Mouse (Mus musculus) heart, postnatal 0 days (tissue): ENCODE measurements around the gene Fam229b. TPM values are rescaled to one million over a fixed set of nuclear protein-coding genes. Genes with fewer than 3 reads are reported as not detected.

ENCODE experiments used
- ATAC-seq: fragments of 200-750 bp; cut with Nextera tagmentation; 2 replicates; pipeline ENCODE4 v1.8.0; 2017; ENCODE audit warnings: low read depth, moderate number of reproducible peaks, moderate library complexity; ENCODE audit not compliant: insufficient read depth
- DNase-seq: peaks from one replicate; pipeline ENCODE4 v3.0.0-alpha.2; 2016; ENCODE audit warnings: low spot score
- H3K27ac ChIP-seq: fragments of 300-500 bp; sonication (generic); 2 replicates; pipeline ENCODE4 v1.5.1; 2014; ENCODE audit warnings: low read depth, mild to moderate bottlenecking
- H3K27me3 ChIP-seq: fragments of 300-500 bp; sonication (generic); 2 replicates; pipeline ENCODE4 v1.6.1; 2014; ENCODE audit warnings: low read length, mixed read lengths; ENCODE audit not compliant: control insufficient read depth, insufficient read depth
- H3K36me3 ChIP-seq: fragments of 300-500 bp; sonication (generic); replicated peaks from 2 replicates; pipeline ENCODE4 v1.6.1; 2014; ENCODE audit warnings: low read length, mixed read lengths; ENCODE audit not compliant: control insufficient read depth, insufficient read depth
- H3K4me1 ChIP-seq: fragments of 300-500 bp; sonication (generic); 2 replicates; pipeline ENCODE4 v1.6.1; 2014; ENCODE audit warnings: antibody characterized with exemption; ENCODE audit not compliant: control insufficient read depth, insufficient read depth
- H3K4me2 ChIP-seq: fragments of 300-500 bp; sonication (generic); 2 replicates; pipeline ENCODE4 v1.6.1; 2014; ENCODE audit warnings: low read depth, mild to moderate bottlenecking, low read length, moderate library complexity
- H3K4me3 ChIP-seq: fragments of 300-500 bp; sonication (generic); 2 replicates; pipeline ENCODE4 v1.5.1; 2014; ENCODE audit warnings: low read depth, low read length
- H3K9ac ChIP-seq: fragments of 300-500 bp; sonication (generic); replicated peaks from 2 replicates; pipeline ENCODE4 v1.6.1; 2014; ENCODE audit warnings: low read depth, low read length, mixed read lengths
- H3K9me3 ChIP-seq: fragments of 300-500 bp; sonication (generic); replicated peaks from 2 replicates; pipeline ENCODE4 v1.6.1; 2016; ENCODE audit warnings: low read length; ENCODE audit not compliant: control insufficient read depth
- CTCF ChIP-seq: IDR thresholded peaks from 2 replicates; pipeline ENCODE4 v1.5.1; 2016; ENCODE audit warnings: antibody characterized with exemption, control low read depth, low read depth
- EP300 ChIP-seq: IDR thresholded peaks from 2 replicates; pipeline ENCODE4 v1.6.1; 2016; ENCODE audit warnings: antibody characterized with exemption, low read depth
- WGBS: fragments of 180-500 bp; shearing (Covaris S2); extraction: QIAGEN DNeasy Blood & Tissue Kit; methylation state at CpG from one replicate; pipeline ENCODE4 v1.1.7; 2014; 5-methylcytosine and 5-hydroxymethylcytosine counted together
- polyA plus RNA-seq: library from polyadenylated mRNA; unstranded; fragments of >200 nt; fragmentation: Nextera tagmentation; extraction: Ambion mirVana; gene quantifications from 2 replicates; pipeline ENCODE4 v1.2.1, GENCODE M21; 2015
- total RNA-seq: library from RNA; depleted of rRNA; stranded (reverse); fragments of >200 nt; gene quantifications from 2 replicates; pipeline ENCODE4 v1.2.3, GENCODE M21; 2014; ENCODE audit warnings: low replicate concordance

The Fam229b gene
- total and polyA plus RNA-seq, 2 experiments from 2014 or later: 5.2 to 14.8 TPM

DNA sequence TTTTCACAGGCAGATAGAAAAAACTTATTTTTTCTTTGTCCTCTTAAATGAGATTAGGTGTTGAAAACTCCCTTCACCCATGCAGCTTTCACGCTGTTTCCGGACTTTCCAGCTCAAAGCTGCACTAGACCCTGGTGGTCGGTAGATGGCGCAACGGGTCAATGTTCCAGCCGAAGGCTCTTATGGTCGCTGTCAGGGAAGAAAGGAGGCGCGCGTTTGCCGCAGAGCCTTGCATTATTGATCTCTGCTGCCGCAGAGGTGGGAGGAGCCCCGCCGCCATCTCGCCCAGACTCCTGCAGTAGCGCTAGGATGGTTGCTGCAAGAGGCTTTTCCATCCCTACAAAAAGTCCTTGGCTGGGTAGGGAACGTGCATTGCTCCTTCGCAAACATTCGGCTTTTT lies 37.4 kb upstream of the Fam229b start:
- peak overlapping the region; percentile 63 for H3K4me3 ChIP-seq
- no peaks in the 10 kb centered on the region for H3K36me3 ChIP-seq
- 0% methylated on average over 19 of the region's 19 CpGs for WGBS
- no peaks in the 10 kb centered on the region for H3K9me3 ChIP-seq
- H3K9ac ChIP-seq: peak overlapping the region; percentile 43; the same call in 1 of the 2 replicates
- DNase-seq: peak; percentile 87
- H3K27ac ChIP-seq: peak overlapping the region; percentile 76
- peak; percentile 99 for TF ChIP-seq CTCF
- no peak for TF ChIP-seq EP300
- peak; percentile 78 for ATAC-seq
- H3K4me2 ChIP-seq: peak overlapping the region; percentile 94
- no peaks in the 10 kb centered on the region for H3K27me3 ChIP-seq
- 0 out of 2 replicates have a peak, but pooled peaks cover 3% of the 10 kb centered on the region for H3K4me1 ChIP-seq

DNA sequence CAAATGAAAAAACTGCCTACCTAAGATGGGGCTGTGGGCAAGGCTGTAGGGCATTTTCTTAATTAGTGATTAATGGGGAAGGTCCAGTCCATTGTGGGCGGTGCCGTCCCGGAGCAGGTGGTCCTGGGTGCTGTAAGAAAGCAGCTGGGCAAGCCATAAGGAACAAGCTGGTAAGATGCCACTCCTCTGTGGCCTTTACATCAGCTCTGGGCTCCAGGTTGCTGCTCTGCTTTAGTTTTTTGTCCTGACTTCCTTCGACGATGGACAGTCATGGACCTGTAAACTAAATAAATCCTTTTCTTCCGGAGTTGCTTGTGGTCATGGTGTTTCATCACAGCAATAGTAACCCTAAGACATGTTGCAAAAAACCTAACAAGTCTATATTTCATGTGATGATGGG lies 37.0 kb upstream of the Fam229b start:
- Histone ChIP-seq H3K36me3 (no peaks in the 10 kb centered on the region), H3K4me3 (no peak overlapping the region), H3K27me3 (no peaks in the 10 kb centered on the region), H3K27ac (no peak overlapping the region), H3K4me2 (peak overlapping the region; percentile 94; the same call in 1 of the 2 replicates), H3K9me3 (no peaks in the 10 kb centered on the region), H3K9ac (no peak overlapping the region), H3K4me1 (0 out of 2 replicates have a peak, but pooled peaks cover 3% of the 10 kb centered on the region)
- WGBS: 17% methylated on average over 6 of the region's 6 CpGs
- no peak for DNase-seq
- no peak for TF ChIP-seq EP300
- TF ChIP-seq CTCF: no peak
- no peak for ATAC-seq

DNA sequence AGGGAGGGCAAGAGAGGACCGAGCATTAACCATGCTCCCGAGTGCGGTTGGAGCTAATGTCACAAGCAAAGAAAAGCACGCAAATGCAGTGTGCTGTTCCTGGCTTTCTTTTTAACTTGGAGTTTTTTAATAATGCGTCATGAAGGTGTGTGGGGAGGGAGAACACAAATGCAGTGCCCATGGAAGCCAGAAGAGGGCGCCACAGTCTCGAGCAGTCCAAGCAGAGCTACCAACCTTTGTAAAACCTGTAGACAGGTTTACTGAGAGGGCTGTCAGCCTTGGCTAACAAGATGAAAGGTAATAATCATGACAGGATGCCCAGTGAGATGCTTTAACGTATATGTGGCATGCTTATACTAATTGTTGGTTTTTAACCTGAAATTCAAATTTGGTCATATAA lies 36.5 kb upstream of the Fam229b start:
- H3K4me2 ChIP-seq: peak overlapping the region; percentile 2; the same call in 1 of the 2 replicates

DNA sequence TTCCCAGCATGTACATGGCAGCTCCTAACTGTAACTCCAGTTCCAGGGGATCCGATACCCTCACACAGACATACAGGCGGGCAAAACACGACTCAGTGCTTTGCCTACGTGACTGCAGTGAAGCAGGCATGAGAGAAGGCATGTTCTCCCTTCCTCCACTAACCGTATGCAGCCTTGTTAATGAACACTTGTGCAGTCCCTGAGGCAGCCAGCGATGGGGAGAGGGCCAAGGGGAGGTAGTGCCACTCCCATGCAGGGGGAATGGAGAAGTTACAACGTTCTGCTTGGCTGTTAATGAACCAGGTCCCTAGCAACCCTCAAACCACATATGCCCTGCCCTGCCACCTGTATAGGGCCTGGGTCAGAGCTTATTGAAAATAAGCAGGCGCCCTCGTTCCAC lies 35.9 kb upstream of the Fam229b start:
- H3K9ac ChIP-seq: no peak overlapping the region
- ATAC-seq (no peak), DNase-seq (no peak)
- H3K27me3 ChIP-seq: no peaks in the 10 kb centered on the region
- TF ChIP-seq CTCF: no peak
- no peak for TF ChIP-seq EP300
- H3K36me3 ChIP-seq: no peaks in the 10 kb centered on the region
- H3K27ac ChIP-seq: no peak overlapping the region
- H3K9me3 ChIP-seq: no peaks in the 10 kb centered on the region
- no peak overlapping the region for H3K4me3 ChIP-seq
- H3K4me2 ChIP-seq: no peak overlapping the region
- 0 out of 2 replicates have a peak, but pooled peaks cover 3% of the 10 kb centered on the region for H3K4me1 ChIP-seq
- WGBS: 50% methylated on average over 9 of the region's 9 CpGs

More for the DNA sequence above, 36.5 kb upstream of the Fam229b start:
- H3K4me1 ChIP-seq: 0 out of 2 replicates have a peak, but pooled peaks cover 3% of the 10 kb centered on the region
- ATAC-seq: no peak
- H3K27me3 ChIP-seq: no peaks in the 10 kb centered on the region
- TF ChIP-seq CTCF (peak; percentile 82), EP300 (no peak)
- peak; percentile 45 for DNase-seq
- H3K9ac ChIP-seq: no peak overlapping the region
- H3K9me3 ChIP-seq: no peaks in the 10 kb centered on the region
- no peak overlapping the region for H3K27ac ChIP-seq
- H3K4me3 ChIP-seq: no peak overlapping the region
- H3K36me3 ChIP-seq: no peaks in the 10 kb centered on the region
- 11% methylated on average over 8 of the region's 8 CpGs for WGBS

DNA sequence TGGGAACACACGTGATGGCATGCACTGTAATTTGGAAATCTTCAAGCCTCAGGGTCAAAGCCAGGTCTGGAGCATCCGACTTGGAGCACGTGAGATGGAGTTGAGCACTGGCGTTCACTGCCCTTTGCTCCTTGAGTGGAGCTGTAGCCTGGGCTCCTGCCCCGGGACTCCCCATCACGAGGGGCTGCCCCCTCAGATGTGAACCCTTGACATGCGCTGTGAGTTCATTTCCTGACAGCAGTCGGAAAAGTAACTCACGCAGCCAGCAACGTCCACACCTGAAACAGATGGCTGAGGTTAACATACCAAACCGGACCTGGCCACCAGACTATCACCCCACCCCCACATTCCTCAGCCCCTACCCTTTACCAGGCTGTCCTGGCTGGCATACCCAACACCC lies 33.9 kb upstream of the Fam229b start:
- TF ChIP-seq CTCF (no peak), EP300 (no peak)
- no peak overlapping the region for H3K27ac ChIP-seq
- ATAC-seq: no peak
- H3K36me3 ChIP-seq: no peaks in the 10 kb centered on the region
- H3K27me3 ChIP-seq: no peaks in the 10 kb centered on the region
- no peaks in the 10 kb centered on the region for H3K4me1 ChIP-seq
- no peak overlapping the region for H3K4me2 ChIP-seq
- WGBS: 71% methylated on average over 11 of the region's 11 CpGs
- H3K4me3 ChIP-seq: no peak overlapping the region
- no peak overlapping the region for H3K9ac ChIP-seq
- no peaks in the 10 kb centered on the region for H3K9me3 ChIP-seq
- no peak for DNase-seq

DNA sequence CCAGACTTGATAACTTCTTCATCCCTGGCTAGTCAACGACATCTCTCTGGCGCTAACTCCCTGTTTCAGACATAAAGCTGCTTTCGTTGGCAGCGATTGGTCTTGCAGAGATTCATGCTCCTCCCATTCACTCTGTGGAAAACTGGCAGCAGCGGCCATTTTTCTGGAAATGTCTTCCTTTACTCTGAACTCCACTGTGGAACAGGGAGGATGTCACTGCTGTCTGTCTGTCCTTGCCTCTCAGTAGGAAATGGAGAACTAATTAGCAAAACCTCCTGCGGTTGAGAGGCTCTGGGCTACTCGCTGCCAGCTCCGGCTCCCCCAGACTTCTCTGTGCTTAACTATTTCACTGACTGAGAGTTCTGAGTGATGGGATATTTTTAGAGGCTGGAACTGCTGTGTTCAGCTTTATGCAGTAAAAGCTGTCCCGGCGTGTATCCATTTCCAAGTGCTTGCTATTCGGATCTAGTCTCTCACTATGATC lies 32.0 kb upstream of the Fam229b start:
- Histone ChIP-seq H3K4me3 (peak overlapping the region; percentile 41), H3K27me3 (no peaks in the 10 kb centered on the region), H3K27ac (peak overlapping the region; percentile 78), H3K36me3 (no peaks in the 10 kb centered on the region), H3K4me2 (peak overlapping the region; percentile 50), H3K4me1 (no peaks in the 10 kb centered on the region), H3K9me3 (no peaks in the 10 kb centered on the region), H3K9ac (peak overlapping the region; percentile 49)
- TF ChIP-seq EP300 (no peak), CTCF (no peak)
- WGBS: 9% methylated on average over 11 of the region's 11 CpGs
- DNase-seq (peak; percentile 76), ATAC-seq (peak; percentile 61)
